Mouse (Mus musculus) cerebellum, adult 2 months (tissue): Measurements from ENCODE around the gene Atp9a. TPM values are rescaled to one million over a fixed set of nuclear protein-coding genes. Genes with fewer than 3 reads are reported as not detected.

Experiments used
- DNase-seq, 2 experiments: peaks; one replicate each; pipeline ENCODE4 v3.0.0; 2021
- H3K27ac ChIP-seq: fragments of 200-500 bp; 2 replicates; pipeline ENCODE4 v1.5.1; 2012; ENCODE audit warnings: low read length, control low read depth, inconsistent platforms; ENCODE audit not compliant: insufficient read depth
- H3K27me3 ChIP-seq: fragments of 200-500 bp; 2 replicates; pipeline ENCODE4 v1.6.1; 2012; ENCODE audit warnings: inconsistent platforms, mild to moderate bottlenecking, low read length, moderate library complexity; ENCODE audit not compliant: control insufficient read depth, insufficient read depth
- H3K4me1 ChIP-seq: fragments of 200-500 bp; 2 replicates; pipeline ENCODE4 v1.6.1; 2011; ENCODE audit warnings: low read length; ENCODE audit not compliant: control insufficient read depth, insufficient read depth
- H3K4me3 ChIP-seq: fragments of 200-500 bp; replicated peaks from 2 replicates; pipeline ENCODE3; 2011; ENCODE audit warnings: mild to moderate bottlenecking, low read depth, low read length, control low read depth; ENCODE audit not compliant: insufficient read depth
- CTCF ChIP-seq: fragments of 200-500 bp; IDR thresholded peaks from 2 replicates; pipeline ENCODE4 v1.5.1; 2011; ENCODE audit warnings: low read depth, mild to moderate bottlenecking, control low read depth, low read length, moderate library complexity, borderline replicate concordance; ENCODE audit not compliant: insufficient read depth
- POLR2A ChIP-seq: fragments of 200-500 bp; IDR thresholded peaks from 2 replicates; pipeline ENCODE4 v1.6.1; 2011; ENCODE audit warnings: low read length, control low read depth, borderline replicate concordance; ENCODE audit not compliant: insufficient read depth
- WGBS: fragments of 180-500 bp; shearing (Covaris S2); methylation state at CpG from one replicate; pipeline ENCODE4 v1.1.7; 2018; 5-methylcytosine and 5-hydroxymethylcytosine counted together
- polyA plus RNA-seq: library from polyadenylated mRNA; depleted of rRNA; stranded (reverse); fragments of >200 nt; gene quantifications from 2 replicates; pipeline ENCODE4 v1.2.3, GENCODE M21; 2012

Atp9a gene
- polyA plus RNA-seq, 1 experiment: 321 TPM

DNA sequence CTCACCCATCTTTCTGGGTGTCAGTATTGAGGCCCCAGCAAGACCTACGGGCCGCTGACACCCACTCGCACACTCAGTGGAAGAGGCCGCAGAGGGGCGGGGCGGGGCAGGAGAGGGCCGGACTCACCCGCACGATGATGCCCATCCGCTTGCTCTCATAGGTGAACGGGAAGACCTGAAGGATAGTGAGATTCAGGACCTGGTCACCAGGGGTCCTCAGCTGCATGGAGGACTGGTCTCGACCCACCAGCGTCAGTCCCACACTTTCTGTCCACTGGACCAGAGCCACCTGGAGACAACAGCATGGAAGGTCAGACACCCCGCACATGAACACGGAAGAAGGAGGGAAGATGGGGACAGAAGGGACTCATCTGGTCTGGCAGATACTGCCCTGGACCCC is 80.4 kb downstream of the Atp9a start:
- WGBS: 71% methylated on average over 15 of the region's 15 CpGs
- no peak overlapping the region for H3K4me3 ChIP-seq
- no peak overlapping the region for H3K27ac ChIP-seq
- no peaks in the 10 kb centered on the region for H3K27me3 ChIP-seq
- DNase-seq: no peak
- TF ChIP-seq POLR2A (no peak), CTCF (no peak)
- H3K4me1 ChIP-seq: peaks cover 23% of the 10 kb centered on the region

GRCm38 (mm10) chr2:168660344-168660743 is 81.9 kb downstream of the Atp9a start:
- DNase-seq: no peak
- TF ChIP-seq CTCF (peak; percentile 52; the same call in 1 of the 2 replicates), POLR2A (no peak)
- H3K27ac ChIP-seq: no peak overlapping the region
- no peak overlapping the region for H3K4me3 ChIP-seq
- WGBS: 69% methylated on average over 5 of the region's 5 CpGs
- no peaks in the 10 kb centered on the region for H3K27me3 ChIP-seq
- H3K4me1 ChIP-seq: peaks cover 32% of the 10 kb centered on the region

DNA sequence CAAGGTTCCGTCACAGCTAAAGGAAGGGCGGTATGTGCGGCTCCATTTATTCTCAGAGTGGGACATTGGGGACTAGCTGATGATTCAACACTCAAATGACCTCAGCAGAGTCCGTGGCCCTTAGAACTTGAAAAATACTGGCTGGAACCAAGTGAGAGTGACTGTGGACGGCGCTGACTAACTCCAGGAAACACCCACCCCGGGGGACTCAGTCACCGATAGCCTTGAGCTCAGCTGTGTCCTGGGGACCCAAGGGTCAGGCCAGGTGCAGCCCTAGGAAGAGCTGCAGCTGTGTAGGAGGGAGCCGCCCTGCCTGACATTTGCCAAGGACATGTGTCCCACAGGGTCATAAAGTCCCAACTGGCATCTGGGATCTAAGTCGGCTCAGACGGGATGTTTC is 83.7 kb downstream of the Atp9a start:
- peaks cover 36% of the 10 kb centered on the region for H3K4me1 ChIP-seq
- TF ChIP-seq CTCF (no peak), POLR2A (no peak)
- no peaks in the 10 kb centered on the region for H3K27me3 ChIP-seq
- no peak for DNase-seq
- 86% methylated on average over 11 of the region's 11 CpGs for WGBS
- H3K27ac ChIP-seq: no peak overlapping the region
- H3K4me3 ChIP-seq: no peak overlapping the region

- TF ChIP-seq POLR2A (no peak), CTCF (no peak)
- H3K4me1 ChIP-seq: peaks cover 33% of the 10 kb centered on the region
- 64% methylated on average over 16 of the region's 16 CpGs for WGBS
- H3K27ac ChIP-seq: no peak overlapping the region
- no peaks in the 10 kb centered on the region for H3K27me3 ChIP-seq
- no peak for DNase-seq
- no peak overlapping the region for H3K4me3 ChIP-seq
These were observed 85.5 kb downstream of the Atp9a start for GRCm38 (mm10) chr2:168656569-168657308.

DNA sequence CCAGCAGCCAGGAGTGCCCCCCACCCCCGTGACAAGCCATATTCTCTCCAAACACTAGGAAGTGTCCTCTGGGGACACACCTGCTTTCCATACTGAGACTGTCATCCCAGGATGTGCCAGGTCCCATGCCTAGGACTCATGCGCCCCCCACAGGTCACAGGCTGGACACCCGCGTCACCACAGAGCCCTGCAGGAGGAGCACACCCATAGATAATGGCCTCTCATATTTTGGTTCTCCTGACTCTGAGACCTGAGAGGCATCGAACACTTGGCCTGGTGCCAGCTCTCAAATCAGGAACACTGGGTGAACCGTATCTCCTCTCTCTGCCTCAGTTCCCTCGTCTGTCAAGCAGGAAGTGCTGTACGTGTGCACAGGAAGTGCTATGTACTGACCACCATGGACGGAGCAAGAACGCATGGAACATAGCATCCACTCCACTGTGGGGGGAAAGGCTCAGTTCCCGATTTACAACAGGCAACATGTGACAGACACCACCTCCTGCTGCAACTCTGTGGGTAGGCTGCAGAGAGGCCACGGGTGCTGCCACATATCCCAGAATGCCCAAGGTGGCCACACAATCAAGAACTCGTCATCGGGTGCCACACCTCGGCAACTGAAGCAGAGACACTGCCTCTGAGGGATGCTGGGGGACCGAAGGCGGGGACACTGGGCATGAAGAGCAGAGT is 87.1 kb downstream of the Atp9a start:
- Histone ChIP-seq H3K27ac (peak overlapping the region; percentile 10; the same call in 1 of the 2 replicates), H3K27me3 (no peaks in the 10 kb centered on the region), H3K4me1 (peaks cover 37% of the 10 kb centered on the region), H3K4me3 (no peak overlapping the region)
- WGBS: 45% methylated on average over 17 of the region's 17 CpGs
- no peak for TF ChIP-seq POLR2A
- peak; percentile 13; the same call in 1 of the 2 replicates for TF ChIP-seq CTCF
- DNase-seq: peak in 1 of 2 experiments; percentile 43

DNA sequence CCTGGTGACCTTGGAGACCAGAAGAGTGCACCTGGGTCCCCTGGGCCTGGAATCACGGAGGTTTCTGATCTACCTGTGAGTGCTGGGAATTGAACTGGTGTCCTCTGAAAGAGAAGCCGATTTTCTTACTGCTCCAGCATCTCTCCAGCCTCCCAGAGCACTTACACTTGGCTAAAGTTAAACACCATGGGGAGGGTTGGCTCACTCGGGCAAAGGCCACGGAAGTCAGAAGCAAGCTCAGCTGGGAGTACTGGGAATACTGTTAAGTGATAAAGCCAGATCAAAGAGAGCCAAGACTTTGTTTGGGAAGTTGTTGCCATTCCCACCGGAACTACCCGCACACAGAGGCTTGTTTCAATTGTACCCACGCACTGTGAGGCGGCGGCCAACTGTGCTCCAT is 87.7 kb downstream of the Atp9a start:
- Histone ChIP-seq H3K4me1 (peaks cover 37% of the 10 kb centered on the region), H3K4me3 (no peak overlapping the region), H3K27ac (no peak overlapping the region), H3K27me3 (no peaks in the 10 kb centered on the region)
- no peak for TF ChIP-seq POLR2A
- TF ChIP-seq CTCF: no peak
- DNase-seq: no peak
- WGBS: 59% methylated on average over 9 of the region's 9 CpGs

GRCm38 (mm10) chr2:168651757-168652156 is 90.5 kb downstream of the Atp9a start:
- peak; percentile 61; the same call in 1 of the 2 replicates for TF ChIP-seq CTCF
- TF ChIP-seq POLR2A: no peak
- peaks cover 32% of the 10 kb centered on the region for H3K4me1 ChIP-seq
- H3K4me3 ChIP-seq: no peak overlapping the region
- no peak for DNase-seq
- no peak overlapping the region for H3K27ac ChIP-seq
- 44% methylated on average over 7 of the region's 7 CpGs for WGBS
- H3K27me3 ChIP-seq: no peaks in the 10 kb centered on the region
